Mouse (Mus musculus) induced T-regulatory cell, adult 2 months (primary cell): ENCODE data around the gene Nckap5l.
"Not testable (repeated sequence)": the region's sequence is repeated elsewhere in the genome, so short reads cannot be mapped to it uniquely, and the experiment has no call there.

ENCODE experiments used
- DNase-seq: peaks from one replicate; pipeline ENCODE4 v3.0.0-alpha.2; 2012; ENCODE audit warnings: low read depth

Nckap5l gene

GRCm38 (mm10) chr15:99469067-99469466, 11.5 kb upstream of the Nckap5l start:
- DNase-seq, result peak; percentile 85

- DNase-seq, result no peak
Observed at GRCm38 (mm10) chr15:99463194-99463593, 5.6 kb upstream of the Nckap5l start.

GRCm38 (mm10) chr15:99456963-99457605, 464 bp downstream of the Nckap5l start:
- peak; percentile 69 for DNase-seq

DNA sequence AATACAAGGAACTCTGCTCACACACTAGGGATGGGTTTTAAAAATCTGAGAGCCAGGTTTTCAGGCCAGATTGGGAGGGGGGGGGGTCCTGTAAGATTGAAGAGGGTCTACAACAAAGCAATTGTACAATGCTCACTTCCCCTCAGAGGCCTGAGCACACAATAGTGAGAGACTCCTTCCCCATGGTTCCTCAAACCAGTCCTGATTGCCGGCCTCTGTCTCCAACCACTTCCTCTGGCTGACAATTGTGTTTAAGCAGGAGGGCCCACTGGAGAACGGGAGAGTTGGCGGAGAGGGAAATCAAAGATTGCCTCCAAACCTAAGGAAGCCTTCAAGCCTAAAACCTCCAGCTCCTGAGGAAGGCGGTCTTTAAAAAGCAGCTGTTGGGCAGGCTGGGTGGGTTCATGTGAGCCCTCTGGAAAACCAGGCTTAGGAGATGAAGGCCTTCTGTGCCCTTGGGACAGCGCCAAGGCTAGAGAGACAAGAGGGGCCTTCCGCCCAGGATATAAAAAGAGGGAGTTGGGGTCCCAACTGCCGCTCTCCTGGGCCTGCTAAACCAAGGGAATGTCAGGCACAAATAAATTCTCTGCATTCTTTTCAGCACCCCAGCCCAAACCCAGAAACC, 1.1 kb downstream of the Nckap5l start:
- peak; percentile 23 for DNase-seq

GRCm38 (mm10) chr15:99455415-99455814, 2.1 kb downstream of the Nckap5l start:
- DNase-seq, result no peak

GRCm38 (mm10) chr15:99454585-99455279, 2.8 kb downstream of the Nckap5l start:
- DNase-seq, result no peak

GRCm38 (mm10) chr15:99453153-99453900, 4.2 kb downstream of the Nckap5l start:
- DNase-seq, result no peak

- no peak for DNase-seq
Observed at GRCm38 (mm10) chr15:99449751-99450280, 7.7 kb downstream of the Nckap5l start.

DNA sequence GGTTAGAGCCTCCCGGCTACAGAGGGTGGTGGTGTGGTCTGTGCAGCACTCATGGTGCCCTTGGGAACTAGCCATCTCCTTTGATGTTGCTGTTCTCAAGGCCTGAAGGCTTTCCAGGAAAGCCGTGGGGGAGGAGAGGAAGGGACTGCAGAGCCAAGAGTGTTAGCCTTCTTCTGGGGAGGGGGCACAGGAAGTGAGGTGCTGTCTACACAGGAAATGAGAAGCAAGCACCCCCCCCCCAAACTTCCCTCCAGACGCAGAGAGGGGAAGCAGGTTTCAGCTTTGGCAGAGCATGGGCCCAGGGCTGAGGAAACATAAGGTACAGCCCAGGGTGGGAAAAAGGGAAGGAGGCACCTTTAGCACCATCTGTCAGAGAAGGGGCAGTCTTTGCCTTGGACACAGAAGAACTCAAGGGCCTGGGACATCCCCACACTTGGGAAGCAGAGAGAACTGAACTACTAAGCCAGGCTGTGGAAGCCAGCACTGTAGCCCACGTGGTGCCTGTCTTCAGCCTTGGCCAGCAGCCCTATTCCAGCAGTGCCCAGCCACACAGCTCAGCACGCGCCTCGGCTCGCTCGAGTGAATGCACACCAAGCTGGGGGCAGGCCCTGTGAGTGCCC, 8.3 kb downstream of the Nckap5l start:
- DNase-seq, result no peak

DNA sequence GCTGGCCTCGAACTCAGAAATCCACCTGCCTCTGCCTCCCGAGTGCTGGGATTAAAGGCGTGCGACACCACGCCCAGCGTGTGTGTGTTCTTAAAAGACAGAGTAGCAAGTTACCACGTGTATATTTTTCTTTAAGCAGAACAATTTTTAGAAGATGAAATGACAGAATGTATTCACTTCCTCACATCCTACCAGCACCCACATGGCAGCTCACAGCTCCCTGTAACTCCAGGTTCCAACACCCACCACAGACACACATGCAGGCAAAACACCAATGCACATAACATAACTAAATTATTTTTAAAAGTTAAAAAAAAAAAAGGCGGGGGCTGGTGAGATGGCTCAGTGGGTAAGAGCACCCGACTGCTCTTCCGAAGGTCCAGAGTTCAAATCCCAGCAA, 11.4 kb downstream of the Nckap5l start:
- not testable (repeated sequence) for DNase-seq

- no peak for DNase-seq
Observed at GRCm38 (mm10) chr15:99445567-99445966, 12.0 kb downstream of the Nckap5l start.

- no peak for DNase-seq
Observed at GRCm38 (mm10) chr15:99442358-99442757, 15.2 kb downstream of the Nckap5l start.

DNA sequence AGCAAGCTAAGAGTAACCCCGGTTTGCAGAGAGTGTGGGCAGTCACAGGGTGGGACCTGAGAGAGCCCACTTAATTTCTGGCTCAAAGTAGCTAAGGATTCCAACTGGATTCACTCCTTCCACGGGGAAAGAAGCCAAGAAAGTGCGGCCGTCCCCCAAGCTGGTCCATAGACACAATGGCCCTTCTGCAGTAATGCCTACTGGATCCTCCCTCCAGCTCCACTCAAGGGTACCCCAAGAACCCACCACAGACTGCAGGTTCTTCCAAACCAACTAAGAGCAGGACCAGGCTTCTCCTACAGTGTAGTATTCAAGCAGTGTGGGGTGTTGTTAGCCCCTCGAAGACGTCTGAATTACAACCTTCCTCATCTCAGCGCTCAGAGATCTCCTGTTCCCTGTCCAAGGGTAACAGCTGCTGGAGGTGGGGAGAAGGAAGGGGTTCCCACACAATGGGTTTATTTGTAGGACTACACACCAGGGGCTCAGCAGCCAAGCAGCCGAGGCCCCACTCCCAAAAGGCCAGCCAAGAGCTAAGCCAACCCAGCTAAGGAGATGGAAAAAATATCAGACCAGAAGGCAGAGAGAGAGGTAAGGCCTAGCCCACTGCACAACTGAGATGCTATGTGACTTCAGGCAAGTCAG, 16.6 kb downstream of the Nckap5l start:
- no peak for DNase-seq

GRCm38 (mm10) chr15:99440112-99440815, 17.3 kb downstream of the Nckap5l start:
- no peak for DNase-seq

- no peak for DNase-seq
Observed at GRCm38 (mm10) chr15:99438966-99439698, 18.4 kb downstream of the Nckap5l start.

- no peak for DNase-seq
Observed at GRCm38 (mm10) chr15:99433913-99434312, 23.6 kb downstream of the Nckap5l start.

GRCm38 (mm10) chr15:99433081-99433718, 24.3 kb downstream of the Nckap5l start:
- DNase-seq, result no peak

- DNase-seq, result no peak
Observed at GRCm38 (mm10) chr15:99431967-99432366, 25.6 kb downstream of the Nckap5l start.

DNA sequence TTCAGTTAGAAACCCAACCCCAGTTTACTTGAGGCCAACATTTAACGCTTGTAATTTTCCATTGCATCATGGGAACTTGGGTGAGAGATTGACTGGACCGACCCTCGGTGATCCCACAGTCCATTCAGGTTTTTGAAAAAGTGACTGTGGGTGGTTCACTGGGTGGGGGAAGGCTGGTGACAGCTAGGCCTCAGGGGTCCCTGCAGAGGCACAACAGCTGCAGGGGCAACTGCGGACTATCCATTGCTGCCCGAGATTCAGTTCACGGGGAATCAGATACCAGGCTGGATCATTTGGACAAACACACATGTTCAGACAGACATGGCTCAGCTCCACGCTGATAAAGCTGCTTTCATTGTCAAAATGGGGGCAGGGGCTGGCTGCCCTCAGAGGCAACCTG, 26.0 kb downstream of the Nckap5l start:
- DNase-seq, result no peak
